Mouse (Mus musculus): ENCODE results near the gene Tekt5.

The Tekt5 gene

DNA sequence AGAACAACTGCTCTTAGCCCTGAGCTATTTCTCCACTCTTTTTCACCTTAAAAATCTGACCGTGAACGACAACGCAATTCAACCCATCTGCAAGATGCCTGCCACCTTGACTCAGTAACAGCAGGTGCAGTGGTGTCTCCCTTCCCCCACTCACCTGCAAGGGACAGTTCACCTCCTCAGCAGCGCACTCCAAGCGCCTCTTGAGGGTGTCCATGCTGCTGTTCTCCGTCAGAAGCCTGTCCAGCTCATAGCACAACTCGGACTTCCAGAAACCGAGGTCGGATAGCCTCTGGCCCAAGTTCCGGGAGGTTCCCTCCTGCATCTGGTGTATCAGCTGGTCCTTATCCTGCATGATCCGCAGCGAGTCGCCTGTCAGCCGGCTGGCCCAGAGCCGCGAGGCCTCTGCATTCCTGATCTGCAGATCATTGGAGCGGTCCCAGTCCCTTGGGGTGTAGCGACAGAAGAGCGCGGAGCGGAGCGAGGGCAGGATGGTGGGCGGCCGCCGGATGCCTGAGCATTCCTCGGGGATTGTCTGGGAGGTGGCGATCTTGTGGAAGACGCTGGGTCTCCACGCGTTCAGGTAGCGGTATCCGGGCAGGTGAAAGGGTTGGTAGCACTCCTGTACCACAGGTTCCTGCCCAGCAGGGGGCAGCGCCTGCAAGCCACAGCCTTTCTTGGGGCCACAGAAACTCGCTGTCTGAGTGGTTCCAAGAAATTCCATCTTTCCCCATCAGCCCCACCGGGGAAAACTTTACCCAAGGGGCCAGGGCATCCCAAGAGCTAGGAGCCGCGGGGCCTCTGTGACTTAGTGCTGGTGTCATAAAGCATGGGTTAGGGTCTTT, at the start of gene Tekt5:
Gene Tekt5, minus strand, starts transcription at position 792 of the 842 bp plus-strand sequence.
- peak in 1 of 2 experiments; percentile 21 for DNase-seq (ENCODE audit: low spot score in 2 of 2)

DNA sequence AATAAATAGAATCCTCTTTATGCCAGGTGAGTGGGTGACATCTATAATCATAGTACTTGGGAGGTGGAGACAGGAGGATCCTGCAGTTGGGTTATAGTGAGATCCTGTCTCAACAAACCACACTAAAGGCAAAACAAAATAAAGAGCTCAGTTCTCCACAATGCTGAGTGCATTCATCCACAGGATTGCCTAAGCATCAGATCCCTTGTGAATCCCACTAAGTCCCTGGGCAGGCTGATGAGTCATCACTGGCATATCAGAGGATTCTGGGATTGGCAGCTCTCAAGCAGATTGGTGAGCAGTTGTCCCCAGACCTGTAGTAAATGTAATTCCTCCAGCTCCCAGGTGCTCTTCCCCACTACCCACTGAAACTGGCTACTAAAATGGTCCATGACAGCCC, 48.4 kb upstream of the Tekt5 start:
- no peak for DNase-seq (ENCODE audit: low spot score in 2 of 2)

GRCm38 (mm10) chr16:10441761-10442160, 46.5 kb upstream of the Tekt5 start:
- no peak for DNase-seq (ENCODE audit: low spot score in 2 of 2)

GRCm38 (mm10) chr16:10441328-10441727, 46.0 kb upstream of the Tekt5 start:
- DNase-seq (ENCODE audit: low spot score in 2 of 2): no peak

DNA sequence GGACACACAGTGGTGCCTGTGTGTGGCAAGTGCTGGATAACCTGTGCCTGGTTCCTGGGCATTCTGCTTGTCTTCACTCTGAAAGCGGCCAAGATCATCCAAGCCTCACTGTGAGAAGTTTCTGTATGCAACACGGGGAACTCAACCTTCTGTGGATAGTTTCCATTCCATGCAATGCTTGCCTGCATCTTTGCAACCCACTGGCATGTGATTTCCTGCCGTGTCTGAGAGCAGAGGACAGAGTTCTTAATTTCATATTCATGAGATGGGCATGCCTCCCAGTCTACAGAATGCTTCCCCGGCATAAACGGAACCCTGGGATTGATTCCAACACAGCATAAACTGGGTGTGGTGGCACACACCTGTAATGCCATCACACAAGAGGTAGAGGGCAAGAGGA, 42.8 kb upstream of the Tekt5 start:
- no peak for DNase-seq (ENCODE audit: low spot score in 2 of 2)

GRCm38 (mm10) chr16:10436166-10436565, 40.9 kb upstream of the Tekt5 start:
- no peak for DNase-seq (ENCODE audit: low spot score in 2 of 2)

DNA sequence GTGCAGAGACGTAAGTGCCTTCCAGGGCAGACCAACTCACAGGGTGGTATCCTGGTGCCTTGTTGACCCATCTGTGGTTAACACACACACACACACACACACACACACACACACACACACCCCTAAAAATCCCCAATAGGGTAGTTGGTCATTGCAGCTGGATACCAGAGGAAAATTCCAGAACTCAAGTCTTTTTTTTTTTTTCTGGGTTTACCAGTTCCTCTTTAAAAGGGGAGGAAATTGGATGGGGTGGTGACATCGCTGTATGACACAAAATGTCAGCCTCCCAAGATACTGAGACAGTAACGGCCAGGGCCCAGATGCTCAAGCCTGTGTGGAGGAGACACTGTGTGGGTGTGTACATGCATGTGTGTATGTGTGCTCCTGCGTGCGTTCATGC, 38.1 kb upstream of the Tekt5 start:
- DNase-seq (ENCODE audit: low spot score in 2 of 2): no peak

GRCm38 (mm10) chr16:10432387-10432786, 37.1 kb upstream of the Tekt5 start:
- no peak for DNase-seq (ENCODE audit: low spot score in 2 of 2)

DNA sequence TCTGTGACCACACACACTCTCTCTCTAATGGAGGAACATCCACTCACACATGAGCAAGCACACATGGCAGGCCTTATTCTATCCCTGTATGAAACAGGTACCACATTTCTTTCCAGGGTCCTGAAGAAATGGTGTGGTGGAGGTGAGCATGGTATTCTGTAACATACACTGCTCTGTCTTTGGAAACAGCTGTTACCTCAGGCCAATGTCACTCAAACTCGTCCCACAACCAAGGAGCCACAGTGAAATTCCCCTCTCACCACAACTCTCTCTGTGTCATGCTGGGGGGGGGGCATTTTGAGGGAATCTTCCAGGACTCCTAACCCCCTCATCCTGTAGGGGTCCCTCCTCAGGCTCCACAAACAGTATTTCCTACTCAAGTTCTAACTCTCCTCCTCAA, 36.6 kb upstream of the Tekt5 start:
- DNase-seq (ENCODE audit: low spot score in 2 of 2): no peak

DNA sequence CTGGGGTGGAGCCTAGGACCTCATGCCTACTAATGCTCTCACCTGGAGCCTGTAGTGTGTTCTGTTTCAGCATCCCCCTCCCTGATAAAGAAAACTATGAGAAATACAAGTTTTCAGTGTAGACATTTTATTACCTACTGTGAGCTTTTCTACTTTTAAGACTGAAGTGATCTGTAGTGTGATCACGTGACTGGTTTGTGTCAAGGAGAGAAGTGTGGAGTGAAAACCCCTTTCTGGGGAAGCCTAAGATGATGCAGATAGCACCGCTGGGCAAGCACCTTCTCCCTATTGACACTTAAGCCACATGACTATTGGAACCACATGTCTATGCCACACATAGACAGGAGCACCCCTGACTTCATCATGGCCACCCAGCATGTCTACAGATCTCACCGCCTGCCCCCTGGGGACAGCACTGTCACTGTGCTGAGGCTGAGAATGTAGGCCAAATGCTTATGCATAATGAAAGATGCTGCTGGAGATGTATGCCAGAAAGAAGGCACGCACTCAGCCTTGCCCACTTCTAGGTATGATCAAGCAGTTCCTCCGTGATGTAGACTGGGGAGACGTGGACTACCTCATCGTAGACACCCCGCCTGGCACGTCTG, 25.3 kb upstream of the Tekt5 start:
- no peak for DNase-seq (ENCODE audit: low spot score in 2 of 2)

DNA sequence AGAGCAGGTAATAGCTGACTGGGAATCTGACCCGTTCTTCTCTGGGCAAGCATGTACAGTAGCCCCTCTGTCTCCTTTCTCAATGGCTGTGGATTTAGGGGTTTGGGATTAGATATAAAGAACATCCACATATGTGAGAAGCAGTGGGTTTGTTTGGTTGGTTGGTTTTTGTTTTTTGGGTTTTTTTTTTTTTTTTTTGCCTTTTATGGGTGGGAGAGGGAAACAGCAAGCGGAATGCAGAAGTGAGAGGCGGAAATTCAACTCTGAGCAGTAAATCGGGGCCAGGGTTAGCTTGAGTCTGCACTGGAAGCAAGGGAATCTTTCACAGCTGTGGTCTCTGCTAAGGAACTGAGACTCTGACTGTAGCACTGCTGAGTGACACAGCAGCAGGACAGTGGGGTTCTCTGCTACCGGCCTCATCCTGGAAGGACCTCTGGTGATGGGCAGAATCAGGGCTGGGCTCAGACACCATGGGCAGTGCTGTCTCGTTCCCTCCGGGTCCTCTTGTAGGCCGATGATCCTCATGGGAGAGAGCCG, 22.5 kb upstream of the Tekt5 start:
- peak in 1 of 2 experiments; percentile 29 for DNase-seq (ENCODE audit: low spot score in 2 of 2)

DNA sequence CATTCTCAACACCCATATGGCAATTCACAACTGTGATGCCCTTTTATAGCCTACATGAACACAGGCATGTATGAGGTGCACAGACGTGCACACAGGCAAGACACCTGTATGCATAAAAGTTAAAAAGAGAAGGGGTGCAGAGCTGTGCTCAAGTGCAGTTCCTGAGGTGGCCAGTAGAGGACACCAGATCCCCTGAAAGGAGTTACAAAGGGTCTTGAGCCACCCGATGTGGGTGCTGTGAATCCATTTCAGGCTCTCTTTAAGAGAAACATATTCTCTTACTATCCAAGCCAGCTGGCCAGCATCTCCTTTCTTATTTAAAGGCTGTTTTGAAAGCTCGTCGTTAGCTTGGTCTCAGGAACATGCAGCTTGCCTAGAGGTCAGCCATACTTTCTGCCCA, 21.6 kb upstream of the Tekt5 start:
- DNase-seq (ENCODE audit: low spot score in 2 of 2): no peak

DNA sequence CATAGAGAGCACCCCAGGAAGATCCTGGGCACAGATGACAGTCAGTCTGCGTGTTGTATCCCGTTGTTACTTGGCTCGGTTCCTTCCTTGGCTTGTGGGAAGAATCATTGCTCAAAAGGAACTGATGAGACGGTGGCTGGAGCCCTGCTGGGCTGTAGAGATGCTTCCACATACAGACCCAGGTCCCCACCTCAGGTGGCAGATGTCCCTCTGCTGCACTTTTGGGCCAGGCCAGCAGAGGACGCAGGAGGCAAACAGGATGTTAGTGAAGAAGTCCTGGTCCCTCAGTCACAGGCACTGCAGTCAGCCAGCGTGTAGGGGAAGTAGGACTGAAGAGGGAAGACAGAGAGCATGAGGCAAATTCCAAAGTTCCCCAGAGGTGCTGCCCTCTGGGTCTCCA, 20.7 kb upstream of the Tekt5 start:
- peak; percentile 75 to 79 for DNase-seq (ENCODE audit: low spot score in 2 of 2)

DNA sequence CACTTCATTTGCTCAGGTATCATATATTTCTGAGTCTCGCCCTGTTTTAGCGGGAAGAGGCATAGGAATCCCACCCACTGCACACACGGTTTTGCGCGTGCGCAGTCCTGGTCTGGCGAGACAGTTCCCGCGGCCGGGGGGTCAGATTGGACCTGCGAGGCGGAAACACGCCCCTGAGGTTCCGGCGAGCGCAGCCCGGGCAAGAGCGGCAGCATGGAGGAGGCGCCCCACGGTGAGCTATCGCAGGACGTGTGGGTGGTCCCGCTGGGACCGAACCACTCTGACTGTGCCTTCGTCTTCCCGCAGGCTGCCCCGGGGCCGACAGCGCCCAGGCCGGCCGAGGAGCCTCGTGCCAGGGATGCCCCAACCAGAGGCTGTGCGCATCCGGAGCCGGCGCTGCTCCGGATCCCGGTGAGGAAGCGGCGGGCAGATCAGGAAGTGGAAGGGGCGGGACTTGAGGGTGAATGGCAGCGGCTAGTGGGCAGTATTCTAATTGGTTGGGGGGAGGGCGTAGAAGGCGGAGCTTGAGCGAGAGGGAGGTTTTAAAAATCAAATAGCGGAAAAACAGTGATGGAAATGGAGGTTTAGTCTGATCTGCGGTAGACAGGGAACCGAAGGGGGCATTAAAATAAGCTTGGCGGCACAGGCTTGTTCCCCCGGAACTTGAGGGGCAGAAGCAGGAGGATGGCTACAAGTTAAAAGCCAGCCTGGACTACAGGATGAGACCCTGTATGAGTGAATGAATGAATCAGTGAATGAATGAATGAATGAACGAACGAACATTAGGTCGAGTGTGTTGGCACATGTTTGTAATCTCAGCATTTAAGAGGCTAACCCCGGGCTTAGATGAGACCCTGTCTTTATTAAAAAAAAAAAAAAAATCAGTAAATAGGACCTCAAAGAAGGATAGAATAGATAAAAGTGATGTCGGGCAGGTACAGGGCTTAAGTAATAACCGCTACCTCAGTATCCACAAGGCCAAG, 16.8 kb upstream of the Tekt5 start, which contains the start of gene Nubp1:
Gene Nubp1, plus strand, starts transcription at position 185 of the 983 bp plus-strand sequence.
- DNase-seq (ENCODE audit: low spot score in 2 of 2): peak; percentile 93

DNA sequence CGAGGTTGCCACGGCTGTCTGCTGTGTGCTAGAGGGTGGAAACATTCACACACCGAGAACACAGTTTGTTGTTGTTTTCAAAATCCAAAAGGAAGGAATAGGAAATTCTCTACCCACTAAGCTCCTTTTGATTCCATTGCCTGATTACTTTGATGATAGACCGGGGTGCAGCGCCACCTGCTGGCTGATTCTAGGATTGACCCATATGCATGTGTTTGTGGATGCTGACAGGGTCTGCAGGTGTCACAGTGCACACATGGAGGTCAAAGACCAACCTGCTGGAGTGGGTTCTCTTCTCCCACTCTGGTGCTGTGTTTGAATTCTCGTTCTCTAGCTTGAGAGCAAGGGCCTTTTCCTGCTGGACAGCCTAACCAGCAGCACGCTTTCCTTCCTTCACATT, 3.9 kb upstream of the Tekt5 start:
- DNase-seq (ENCODE audit: low spot score in 2 of 2): peak; percentile 60 to 73

GRCm38 (mm10) chr16:10398755-10399154, 3.5 kb upstream of the Tekt5 start:
- DNase-seq (ENCODE audit: low spot score in 2 of 2): no peak

GRCm38 (mm10) chr16:10392587-10392986, 2.7 kb downstream of the Tekt5 start:
- DNase-seq (ENCODE audit: low spot score in 2 of 2): no peak

DNA sequence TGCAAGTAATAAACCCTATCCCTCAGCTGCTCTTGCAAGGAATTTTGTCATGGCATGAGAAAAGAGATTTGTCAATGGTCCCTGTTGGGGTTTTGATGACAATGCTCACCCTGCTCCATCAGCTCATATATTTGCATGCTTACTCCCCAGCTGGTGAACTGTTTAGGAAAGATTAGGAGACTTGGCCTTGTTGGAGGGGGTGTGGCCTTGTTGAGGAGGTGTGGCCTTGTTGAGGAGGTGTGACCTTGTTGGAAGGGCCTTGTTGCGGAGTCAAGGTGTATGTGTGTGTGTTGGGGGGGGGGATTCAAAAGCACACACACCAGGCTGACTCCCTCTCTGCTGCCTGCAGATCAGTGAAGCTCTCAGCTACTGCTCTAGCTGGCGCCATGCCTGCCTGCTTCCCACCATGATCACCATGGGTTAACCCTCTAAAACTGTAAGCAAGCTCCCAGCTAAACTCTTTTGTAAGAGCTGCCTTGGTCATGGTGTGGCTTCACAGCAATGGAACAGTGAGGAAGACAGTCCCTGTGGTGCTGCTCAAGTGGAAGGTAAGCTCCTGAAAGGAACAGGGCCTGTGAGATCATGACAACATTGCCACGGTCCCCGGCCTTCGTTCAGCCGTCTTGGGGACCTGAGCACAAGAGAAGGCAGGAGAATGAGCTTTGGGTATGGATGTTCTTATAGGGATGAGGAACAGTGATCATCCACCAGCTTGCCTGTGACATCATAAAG, 6.5 kb downstream of the Tekt5 start:
- no peak for DNase-seq (ENCODE audit: low spot score in 2 of 2)

GRCm38 (mm10) chr16:10385261-10385660, 10.0 kb downstream of the Tekt5 start:
- no peak for DNase-seq (ENCODE audit: low spot score in 2 of 2)

- no peak for DNase-seq (ENCODE audit: low spot score in 2 of 2)
Measured at GRCm38 (mm10) chr16:10384544-10384943, 10.7 kb downstream of the Tekt5 start.

GRCm38 (mm10) chr16:10384060-10384497, 11.2 kb downstream of the Tekt5 start:
- DNase-seq (ENCODE audit: low spot score in 2 of 2): peak; percentile 64 to 70
